In genomic region chr9:111145497-111146190, GRCm38 (mm10) we compare ENCODE assay signal across 18 mouse cellular contexts. TPM values are rescaled to one million over a fixed set of nuclear protein-coding genes. Genes with fewer than 3 reads are reported as not detected.
DNase-seq lines count a peak whose midpoint lies in the region; ATAC-seq lines count a peak whose summit lies in the region.
"Had no signal": no experiment of that assay in that cellular context is flagged by ENCODE, and none has a peak within 500 bp of the region (broad histone marks: within the 10 kb centered on the region; RNA-seq: fewer than 3 reads in every experiment).

No protein-coding gene starts in this region.

- no peak for ATAC-seq in liver, embryonic 16.5 days (ENCODE audit: low read depth)
- peak; percentile 55 for ATAC-seq in monocyte, adult 5-6 weeks (replicated peaks; ENCODE audit: insufficient number of reproducible peaks, low FRiP score, low TSS enrichment, poor library complexity, severe bottlenecking)
- ATAC-seq in erythroblast, adult 5-6 weeks (replicated peaks; ENCODE audit: low FRiP score, poor library complexity, severe bottlenecking): no peak
- ATAC-seq: forebrain, embryonic 13.5 days had no signal

- H3K27me3 ChIP-seq in liver, embryonic 16.5 days (ENCODE audit: control insufficient read depth, insufficient read depth, low read depth, low read length): no peaks in the 10 kb centered on the region
- H3K27me3 ChIP-seq: forebrain, embryonic 13.5 days had no signal

- H3K9ac ChIP-seq in liver, embryonic 16.5 days (ENCODE audit: low read depth, low read length): no peak overlapping the region
- H3K9ac ChIP-seq: forebrain, embryonic 13.5 days; liver, embryonic 14.5 days had no signal

- 64% methylated on average over 3 of the region's 3 CpGs for WGBS in liver, embryonic 16.5 days (ENCODE audit: insufficient replicate concordance)

- no peak overlapping the region for H3K4me2 ChIP-seq in liver, embryonic 16.5 days (ENCODE audit: low read depth, low read length)
- H3K4me2 ChIP-seq: forebrain, embryonic 13.5 days had no signal

- peaks cover 10% of the 10 kb centered on the region for H3K4me1 ChIP-seq in liver, embryonic 16.5 days (ENCODE audit: control insufficient read depth, low read depth, low read length)
- peaks cover 32% of the 10 kb centered on the region for H3K4me1 ChIP-seq in brown adipose tissue, adult 24 weeks (ENCODE audit: control insufficient read depth, insufficient read depth, insufficient read length, low read length)

- no peaks in the 10 kb centered on the region for H3K9me3 ChIP-seq in liver, embryonic 16.5 days (replicated peaks; ENCODE audit: control insufficient read depth, low read length)
- H3K9me3 ChIP-seq: forebrain, embryonic 13.5 days; limb, embryonic 10.5 days had no signal

- peak; percentile 90 for DNase-seq in heart, adult 11 months
- no peak for DNase-seq in heart, postnatal 36 days
- no peak for DNase-seq in liver
- DNase-seq in natural killer cell, adult 2 months (ENCODE audit: low spot score in 2 of 2): no peak
- DNase-seq: adrenal gland, postnatal 25 days; cerebellum, adult 9-11 months; kidney, adult 18-20 months; kidney, postnatal 10 days; right cerebral cortex, postnatal 14 days; thymus, postnatal 14 days had no signal

- peak overlapping the region; percentile 9; the same call in 1 of the 2 replicates for H3K27ac ChIP-seq in liver, embryonic 16.5 days (ENCODE audit: low read length)
- peak overlapping the region; percentile 80 for H3K27ac ChIP-seq in brown adipose tissue, adult 24 weeks (replicated peaks; ENCODE audit: low read depth, low read length)
- H3K27ac ChIP-seq: forebrain, embryonic 13.5 days; left cerebral cortex, adult 2 months; limb, embryonic 10.5 days; liver, embryonic 14.5 days had no signal

- intact Hi-C loops in heart, postnatal 36 days (cut with DNase I): loop anchor here (2.0 kb wide), 1 partner anchor 27 kb away; no protein-coding TSS in a partner anchor

- no peaks in the 10 kb centered on the region for H3K36me3 ChIP-seq in liver, embryonic 16.5 days (ENCODE audit: control insufficient read depth, insufficient read depth)

- H3K4me3 ChIP-seq in liver, embryonic 16.5 days (ENCODE audit: low read depth, low read length): no peak overlapping the region
- no peak overlapping the region for H3K4me3 ChIP-seq in brown adipose tissue, adult 24 weeks (ENCODE audit: insufficient read depth, low read depth, low read length)
- H3K4me3 ChIP-seq: forebrain, embryonic 13.5 days; left cerebral cortex, adult 2 months; limb, embryonic 10.5 days had no signal

RNA-seq across cellular contexts. Expression of gene Lrrfip2, which starts 28.3 kb away (rescaled TPM):
- 10 to 100 TPM; 93.5 to 97.6 TPM for total RNA-seq in heart, postnatal 36 days (2021)
- 16.2 and 16.9 TPM in 2 replicates for polyA plus RNA-seq in liver, embryonic 16.5 days (2015; fragmentation: Nextera tagmentation; extraction: Ambion mirVana)
- polyA plus RNA-seq in brown adipose tissue, adult 24 weeks (2012; ENCODE audit: insufficient read depth, insufficient read length, missing spikeins): 36.9 and 43.5 TPM in 2 replicates
- 154 to 232 TPM (median 168 TPM) in 3 replicates for total RNA-seq in monocyte, adult 5-6 weeks (2017)
- total RNA-seq in erythroblast, adult 5-6 weeks (2015; ENCODE audit: low replicate concordance): 5.6 and 6.5 TPM in 2 replicates
- 30.9 and 40.8 TPM in 2 replicates for total RNA-seq in erythroblast, adult 5-6 weeks (2017; ENCODE audit: low replicate concordance)
